In the genomic region with DNA sequence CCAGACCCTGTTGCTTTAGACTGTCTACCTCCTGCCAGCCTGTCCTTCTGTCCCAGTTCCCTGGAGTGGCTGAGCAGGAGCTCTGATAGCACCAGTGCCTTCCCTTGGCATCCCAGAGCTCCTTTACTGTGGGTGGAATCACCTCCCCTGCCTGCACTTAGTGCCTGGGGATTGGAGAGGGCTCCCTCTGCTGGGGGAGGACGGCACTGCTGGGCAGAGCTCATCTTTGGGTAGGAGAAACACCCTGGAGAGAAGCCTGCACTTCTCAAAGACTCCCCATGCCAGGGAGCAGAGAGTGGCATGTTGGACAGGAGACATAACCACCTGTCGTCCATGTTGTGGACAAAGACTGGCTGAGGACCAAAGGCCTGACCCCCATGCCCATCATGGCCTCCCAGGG, we compare ENCODE assay signal across 14 mouse cellular contexts. TPM values are rescaled to one million over a fixed set of nuclear protein-coding genes. Genes with fewer than 3 reads are reported as not detected.
A peak's percentile ranks its signal among the peaks of the same experiment; 100 is the strongest.
DNase-seq lines count a peak whose midpoint lies in the region; TF ChIP-seq lines count a peak whose summit lies in the region.
"Not testable (repeated sequence)": the region's sequence is repeated elsewhere in the genome, so short reads cannot be mapped to it uniquely, and the experiment has no call there.
"Had no signal": no experiment of that assay in that cellular context is flagged by ENCODE, and none has a peak within 500 bp of the region (broad histone marks: within the 10 kb centered on the region; RNA-seq: fewer than 3 reads in every experiment).

No protein-coding gene starts in this region.

- DNase-seq in adrenal gland, adult (ENCODE audit: inconsistent age in 2 of 2, low spot score in 1 of 2), result peak; percentile 64 to 93
- DNase-seq in cerebellum, postnatal 14 days, result peak; percentile 73 to 78
- peak; percentile 23 for DNase-seq in gastrocnemius, postnatal 25 days
- DNase-seq in kidney, adult 2 months, result peak; percentile 57
- peak; percentile 36 to 55 for DNase-seq in left cerebral cortex, adult 18-20 months (ENCODE audit: low spot score in 2 of 2)
- DNase-seq in lung, postnatal 36 days, result peak; percentile 50
- peak; percentile 40 for DNase-seq in urinary bladder, adult 2 months (ENCODE audit: low spot score)

- not testable (repeated sequence) for TF ChIP-seq CTCF in kidney, adult 2 months (conservative IDR thresholded peaks at IDR 0.05; ENCODE audit: insufficient read depth, insufficient read length, low read depth, low read length)
- peak; percentile 21; the same call in 1 of the 2 replicates for TF ChIP-seq CTCF in small intestine, adult 2 months (IDR thresholded peaks at IDR 0.05; ENCODE audit: extremely low read depth, insufficient read length, insufficient replicate concordance, low read depth, low read length)

- not testable (repeated sequence) for TF ChIP-seq POLR2A in kidney, adult 2 months (IDR thresholded peaks at IDR 0.05; ENCODE audit: low read depth, low read length); small intestine, adult 2 months (IDR thresholded peaks at IDR 0.05; ENCODE audit: low read depth, low read length)

- H3K4me1 ChIP-seq in kidney, adult 2 months (ENCODE audit: control insufficient read depth, insufficient read depth, low read length); small intestine, adult 2 months (ENCODE audit: control insufficient read depth, insufficient read depth, insufficient read length, low read length): not testable (repeated sequence)

- not testable (repeated sequence) for H3K4me3 ChIP-seq in kidney, adult 2 months (ENCODE audit: insufficient read depth, low read depth, low read length); small intestine, adult 2 months (ENCODE audit: low read depth, low read length)

- H3K27ac ChIP-seq in kidney, adult 2 months (ENCODE audit: insufficient read depth, low read depth, low read length); small intestine, adult 2 months (ENCODE audit: insufficient read depth, low read depth, low read length): not testable (repeated sequence)

- not testable (repeated sequence) for H3K27me3 ChIP-seq in kidney, adult 2 months (replicated peaks; ENCODE audit: control insufficient read depth, insufficient read depth, low read length); small intestine, adult 2 months (ENCODE audit: control insufficient read depth, insufficient read depth, low read length)

- H3K36me3 ChIP-seq in kidney, adult 2 months (ENCODE audit: control insufficient read depth, insufficient read depth, low read length); small intestine, adult 2 months (ENCODE audit: control insufficient read depth, insufficient read depth, low read length): not testable (repeated sequence)

- 40% methylated on average over 2 of the region's 2 CpGs for WGBS in kidney, adult 2 months
- WGBS in small intestine, adult 2 months, result 5% methylated on average over 2 of the region's 2 CpGs

RNA-seq across cellular contexts. Expression of a gene that starts 1.8 kb away (rescaled TPM):
- total RNA-seq in gastrocnemius, postnatal 25 days (2021), result not detected
- not detected in 2 replicates for polyA plus RNA-seq in kidney, adult 2 months (2012; rRNA removed)
- not detected for total RNA-seq in left cerebral cortex, adult 18-20 months (2021)
- polyA plus RNA-seq in small intestine, adult 2 months (2012; rRNA removed), result not detected in 2 replicates
- polyA plus RNA-seq in urinary bladder, adult 2 months (2012; rRNA removed), result not detected in 2 replicates
- total RNA-seq: CH12.LX; monocyte, adult 5-6 weeks had no signal
- polyA plus RNA-seq: brain, embryonic 14.5 days; embryonic facial prominence, embryonic 14.5 days; inflammation-experienced regulatory T-cells, adult 6 months; limb, embryonic 15.5 days had no signal

RNA-seq across cellular contexts. Expression of a gene that starts 14.8 kb away (rescaled TPM):
- total RNA-seq in gastrocnemius, postnatal 25 days (2021), result not detected
- not detected in 2 replicates for polyA plus RNA-seq in kidney, adult 2 months (2012; rRNA removed)
- total RNA-seq in left cerebral cortex, adult 18-20 months (2021), result not detected
- not detected in 2 replicates for polyA plus RNA-seq in small intestine, adult 2 months (2012; rRNA removed)
- not detected in 2 replicates for polyA plus RNA-seq in urinary bladder, adult 2 months (2012; rRNA removed)
- total RNA-seq: CH12.LX; monocyte, adult 5-6 weeks had no signal
- polyA plus RNA-seq: brain, embryonic 14.5 days; embryonic facial prominence, embryonic 14.5 days; inflammation-experienced regulatory T-cells, adult 6 months; limb, embryonic 15.5 days had no signal

RNA-seq across cellular contexts. Expression of a gene that starts 16.5 kb away (rescaled TPM):
- total RNA-seq in gastrocnemius, postnatal 25 days (2021), result not detected
- polyA plus RNA-seq in kidney, adult 2 months (2012; rRNA removed), result not detected in 2 replicates
- not detected for total RNA-seq in left cerebral cortex, adult 18-20 months (2021)
- not detected in 2 replicates for polyA plus RNA-seq in small intestine, adult 2 months (2012; rRNA removed)
- polyA plus RNA-seq in urinary bladder, adult 2 months (2012; rRNA removed), result not detected in 2 replicates
- total RNA-seq: CH12.LX; monocyte, adult 5-6 weeks had no signal
- polyA plus RNA-seq: brain, embryonic 14.5 days; embryonic facial prominence, embryonic 14.5 days; inflammation-experienced regulatory T-cells, adult 6 months; limb, embryonic 15.5 days had no signal

RNA-seq across cellular contexts. Expression of a gene that starts 27.4 kb away (rescaled TPM):
- total RNA-seq in gastrocnemius, postnatal 25 days (2021), result not detected
- polyA plus RNA-seq in kidney, adult 2 months (2012; rRNA removed), result not detected in 2 replicates
- not detected for total RNA-seq in left cerebral cortex, adult 18-20 months (2021)
- polyA plus RNA-seq in small intestine, adult 2 months (2012; rRNA removed), result not detected in 2 replicates
- not detected in 2 replicates for polyA plus RNA-seq in urinary bladder, adult 2 months (2012; rRNA removed)
- total RNA-seq: CH12.LX; monocyte, adult 5-6 weeks had no signal
- polyA plus RNA-seq: brain, embryonic 14.5 days; embryonic facial prominence, embryonic 14.5 days; inflammation-experienced regulatory T-cells, adult 6 months; limb, embryonic 15.5 days had no signal

RNA-seq across cellular contexts. Expression of a gene that starts 28.5 kb away (rescaled TPM):
- not detected for total RNA-seq in gastrocnemius, postnatal 25 days (2021)
- polyA plus RNA-seq in kidney, adult 2 months (2012; rRNA removed), result not detected in 2 replicates
- total RNA-seq in left cerebral cortex, adult 18-20 months (2021), result not detected
- polyA plus RNA-seq in small intestine, adult 2 months (2012; rRNA removed), result not detected in 2 replicates
- polyA plus RNA-seq in urinary bladder, adult 2 months (2012; rRNA removed), result not detected in 2 replicates
- total RNA-seq: CH12.LX; monocyte, adult 5-6 weeks had no signal
- polyA plus RNA-seq: embryonic facial prominence, embryonic 14.5 days; inflammation-experienced regulatory T-cells, adult 6 months; limb, embryonic 15.5 days had no signal

Comparison
In these comparisons a context has a peak if more than half of its experiments do, and no peak if none do; other contexts are left out.
1. DNase-seq: peak in every context shown above with its lines; median percentile 78 in adrenal gland, adult; 76 in cerebellum, postnatal 14 days; 57 in kidney, adult 2 months; 50 in lung, postnatal 36 days; 46 in left cerebral cortex, adult 18-20 months; 40 in urinary bladder, adult 2 months; 23 in gastrocnemius, postnatal 25 days.